Mouse (Mus musculus) cerebellum, adult 2 months (tissue): ENCODE measurements around the gene Ano3. TPM values are rescaled to one million over a fixed set of nuclear protein-coding genes. Genes with fewer than 3 reads are reported as not detected.

ENCODE experiments used
- DNase-seq, 2 experiments: peaks; one replicate each; pipeline ENCODE4 v3.0.0; 2021
- H3K27ac ChIP-seq: fragments of 200-500 bp; 2 replicates; pipeline ENCODE4 v1.5.1; 2012; ENCODE audit warnings: low read length, control low read depth, inconsistent platforms; ENCODE audit not compliant: insufficient read depth
- H3K27me3 ChIP-seq: fragments of 200-500 bp; 2 replicates; pipeline ENCODE4 v1.6.1; 2012; ENCODE audit warnings: inconsistent platforms, mild to moderate bottlenecking, low read length, moderate library complexity; ENCODE audit not compliant: control insufficient read depth, insufficient read depth
- H3K4me1 ChIP-seq: fragments of 200-500 bp; 2 replicates; pipeline ENCODE4 v1.6.1; 2011; ENCODE audit warnings: low read length; ENCODE audit not compliant: control insufficient read depth, insufficient read depth
- H3K4me3 ChIP-seq: fragments of 200-500 bp; replicated peaks from 2 replicates; pipeline ENCODE3; 2011; ENCODE audit warnings: mild to moderate bottlenecking, low read depth, low read length, control low read depth; ENCODE audit not compliant: insufficient read depth
- CTCF ChIP-seq: fragments of 200-500 bp; IDR thresholded peaks from 2 replicates; pipeline ENCODE4 v1.5.1; 2011; ENCODE audit warnings: low read depth, mild to moderate bottlenecking, control low read depth, low read length, moderate library complexity, borderline replicate concordance; ENCODE audit not compliant: insufficient read depth
- POLR2A ChIP-seq: fragments of 200-500 bp; IDR thresholded peaks from 2 replicates; pipeline ENCODE4 v1.6.1; 2011; ENCODE audit warnings: low read length, control low read depth, borderline replicate concordance; ENCODE audit not compliant: insufficient read depth
- WGBS: fragments of 180-500 bp; shearing (Covaris S2); methylation state at CpG from one replicate; pipeline ENCODE4 v1.1.7; 2018; 5-methylcytosine and 5-hydroxymethylcytosine counted together
- polyA plus RNA-seq: library from polyadenylated mRNA; depleted of rRNA; stranded (reverse); fragments of >200 nt; gene quantifications from 2 replicates; pipeline ENCODE4 v1.2.3, GENCODE M21; 2012; rRNA removed

Gene Ano3
- polyA plus RNA-seq, 1 experiment: 12.1 TPM

- 82% methylated on average over 1 of the region's 1 CpGs for WGBS
- Histone ChIP-seq H3K4me1 (no peaks in the 10 kb centered on the region), H3K4me3 (no peak overlapping the region), H3K27me3 (no peaks in the 10 kb centered on the region), H3K27ac (no peak overlapping the region)
- TF ChIP-seq POLR2A: no peak
- no peak for TF ChIP-seq CTCF
- DNase-seq: no peak
These were observed 306.4 kb downstream of the Ano3 start for GRCm38 (mm10) chr2:110644358-110644757.

Other genes with a start within 250 kb of the Ano3 start
- 0.56 and 0.76 TPM in 2 replicates for gene Muc15, start 229.6 kb downstream of the Ano3 start, polyA plus RNA-seq
- gene Gm13941, start 155.1 kb upstream of the Ano3 start, polyA plus RNA-seq: not detected in 2 replicates
- not detected in 2 replicates for gene Gm15130, start 202.0 kb upstream of the Ano3 start, polyA plus RNA-seq